Mouse (Mus musculus) bone marrow, adult 2 months (tissue): ENCODE measurements around the gene Timm17a. TPM values are rescaled to one million over a fixed set of nuclear protein-coding genes. Genes with fewer than 3 reads are reported as not detected.

Experiments
- H3K27ac ChIP-seq: fragments of 200-500 bp; 2 replicates; pipeline ENCODE4 v1.5.1; 2012; ENCODE audit warnings: low read depth, mild to moderate bottlenecking, control low read depth, inconsistent platforms, low read length; ENCODE audit not compliant: control insufficient read depth, poor library complexity, insufficient read depth
- H3K4me1 ChIP-seq: fragments of 200-500 bp; 2 replicates; pipeline ENCODE4 v1.6.1; 2011; ENCODE audit warnings: low read length; ENCODE audit not compliant: control insufficient read depth, insufficient read depth
- H3K4me3 ChIP-seq: fragments of 200-500 bp; replicated peaks from 2 replicates; pipeline ENCODE3; 2011; ENCODE audit warnings: mild to moderate bottlenecking, low read depth, low read length, control low read depth; ENCODE audit not compliant: control insufficient read depth
- CTCF ChIP-seq: fragments of 200-500 bp; IDR thresholded peaks from 2 replicates; pipeline ENCODE4 v1.5.1; 2011; ENCODE audit warnings: low read length, control low read depth; ENCODE audit not compliant: control insufficient read depth, insufficient read depth
- POLR2A ChIP-seq: fragments of 200-500 bp; IDR thresholded peaks from 2 replicates; pipeline ENCODE4 v1.6.1; 2011; ENCODE audit warnings: low read depth, mild to moderate bottlenecking, control low read depth, low read length, borderline replicate concordance; ENCODE audit not compliant: control insufficient read depth
- WGBS: fragments of 180-500 bp; shearing (Covaris S2); methylation state at CpG from one replicate; pipeline ENCODE4 v1.1.7; 2018; 5-methylcytosine and 5-hydroxymethylcytosine counted together
- polyA plus RNA-seq: library from polyadenylated mRNA; stranded (reverse); fragments of >200 nt; gene quantifications from 2 replicates; pipeline ENCODE4 v1.2.4, GENCODE M21; 2011; ENCODE audit warnings: low replicate concordance; ENCODE audit not compliant: missing spikeins, insufficient read depth, insufficient read length

The Timm17a gene
- polyA plus RNA-seq, 1 experiment, result 30.9 TPM

GRCm38 (mm10) chr1:135286311-135286710, 27.3 kb downstream of the Timm17a start:
- no peak for TF ChIP-seq CTCF
- TF ChIP-seq POLR2A, result no peak
- WGBS, result 77% methylated on average over 2 of the region's 2 CpGs
- Histone ChIP-seq H3K27ac (no peak overlapping the region), H3K4me1 (no peaks in the 10 kb centered on the region; the same call in 1 of the 2 replicates), H3K4me3 (no peak overlapping the region)

GRCm38 (mm10) chr1:135283826-135284291, 29.7 kb downstream of the Timm17a start, which contains the start of gene Rnpep:
Gene Rnpep, minus strand, starts transcription at chr1:135284084.
- peak within 1 kb of the TSS; percentile 87 for H3K4me3 ChIP-seq
- TF ChIP-seq POLR2A (peak; percentile 74; the same call in 1 of the 2 replicates), CTCF (no peak)
- peak within 1 kb of the TSS; percentile 96 for H3K27ac ChIP-seq
- WGBS, result under 1% methylated on average over 39 of the region's 39 CpGs
- no peaks in the 10 kb centered on the region; the same call in 1 of the 2 replicates for H3K4me1 ChIP-seq

- peak overlapping the region; percentile 96 for H3K27ac ChIP-seq
- under 1% methylated on average over 48 of the region's 48 CpGs for WGBS
Measured at GRCm38 (mm10) chr1:135283287-135283825, 30.2 kb downstream of the Timm17a start.

GRCm38 (mm10) chr1:135282536-135283286, 30.9 kb downstream of the Timm17a start:
- TF ChIP-seq CTCF (no peak), POLR2A (no peak)
- WGBS, result under 1% methylated on average over 13 of the region's 13 CpGs
- Histone ChIP-seq H3K4me1 (no peaks in the 10 kb centered on the region; the same call in 1 of the 2 replicates), H3K27ac (peak overlapping the region; percentile 96), H3K4me3 (peak overlapping the region; percentile 87)

More at GRCm38 (mm10) chr1:135283287-135283825, 30.2 kb downstream of the Timm17a start:
- peak overlapping the region; percentile 87 for H3K4me3 ChIP-seq
- no peaks in the 10 kb centered on the region; the same call in 1 of the 2 replicates for H3K4me1 ChIP-seq
- no peak for TF ChIP-seq POLR2A
- TF ChIP-seq CTCF, result no peak

GRCm38 (mm10) chr1:135281841-135282240, 31.7 kb downstream of the Timm17a start:
- WGBS, result 76% methylated on average over 17 of the region's 17 CpGs
- Histone ChIP-seq H3K4me3 (peak overlapping the region; percentile 23), H3K4me1 (no peaks in the 10 kb centered on the region; the same call in 1 of the 2 replicates), H3K27ac (peak overlapping the region; percentile 58; the same call in 1 of the 2 replicates)
- TF ChIP-seq POLR2A, result no peak

GRCm38 (mm10) chr1:135280646-135281045, 32.9 kb downstream of the Timm17a start:
- no peak overlapping the region for H3K27ac ChIP-seq
- WGBS, result 27% methylated on average over 9 of the region's 9 CpGs
- H3K4me1 ChIP-seq, result no peaks in the 10 kb centered on the region; the same call in 1 of the 2 replicates
- no peak for TF ChIP-seq CTCF
- TF ChIP-seq POLR2A, result no peak
- H3K4me3 ChIP-seq, result peak overlapping the region; percentile 3

GRCm38 (mm10) chr1:135271371-135271770, 42.2 kb downstream of the Timm17a start:
- Histone ChIP-seq H3K4me3 (no peak overlapping the region), H3K27ac (no peak overlapping the region), H3K4me1 (no peaks in the 10 kb centered on the region)
- no peak for TF ChIP-seq POLR2A
- TF ChIP-seq CTCF, result no peak
- 80% methylated on average over 9 of the region's 9 CpGs for WGBS
